Mouse (Mus musculus): ENCODE measurements around the gene Trap1a.
"Not testable (repeated sequence)": the region's sequence is repeated elsewhere in the genome, so short reads cannot be mapped to it uniquely, and the experiment has no call there.

Gene Trap1a

DNA sequence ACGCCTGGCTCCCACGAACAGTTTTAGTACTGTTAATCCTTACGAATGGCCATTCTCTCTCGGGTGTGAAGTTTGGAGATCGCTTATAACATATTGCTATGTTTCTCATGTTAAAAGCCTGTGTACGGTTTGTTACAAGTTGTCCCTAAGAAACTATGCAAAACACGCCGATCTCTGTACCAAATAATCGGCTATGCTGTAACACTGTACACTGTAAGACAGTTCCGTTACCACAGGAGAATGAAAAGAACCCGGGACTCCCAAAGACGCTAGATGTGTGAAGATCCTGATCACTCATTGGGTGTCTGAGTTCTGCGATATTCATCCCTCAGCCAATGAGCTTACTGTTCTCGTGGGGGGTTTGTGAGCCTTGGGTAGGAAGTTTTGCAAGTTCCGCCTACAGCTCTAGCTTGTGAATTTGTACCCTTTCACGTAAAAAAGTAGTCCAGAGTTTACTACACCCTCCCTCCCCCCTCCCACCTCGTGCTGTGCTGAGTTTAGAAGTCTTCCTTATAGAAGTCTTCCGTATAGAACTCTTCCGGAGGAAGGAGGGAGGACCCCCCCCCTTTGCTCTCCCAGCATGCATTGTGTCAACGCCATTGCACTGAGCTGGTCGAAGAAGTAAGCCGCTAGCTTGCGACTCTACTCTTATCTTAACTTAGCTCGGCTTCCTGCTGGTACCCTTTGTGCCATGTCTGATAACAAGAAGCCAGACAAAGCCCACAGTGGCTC is at the start of gene Trap1a:
Gene Trap1a, plus strand, starts transcription at position 421 of the 732 bp plus-strand sequence.
- DNase-seq (ENCODE audit: low spot score), result no peak

DNA sequence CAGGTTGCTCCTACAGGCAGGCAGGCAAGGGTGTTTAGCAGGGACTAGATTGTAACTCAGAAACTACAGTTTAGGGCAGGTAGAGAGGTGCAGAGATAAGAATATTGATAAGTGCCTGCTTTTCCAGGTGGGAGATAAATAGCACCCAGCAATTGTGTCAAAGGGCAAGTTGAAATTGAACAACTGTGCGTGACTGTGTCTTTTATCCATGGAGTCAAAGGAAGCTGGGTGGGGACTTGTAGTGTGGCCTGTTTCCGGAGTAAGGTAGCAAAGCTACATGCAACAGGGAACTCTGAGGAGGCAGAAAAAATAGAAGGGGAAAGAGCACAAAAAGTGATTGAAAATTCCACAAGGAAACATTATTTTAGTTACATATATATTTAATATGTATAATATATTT is 40.4 kb upstream of the Trap1a start:
- no peak for DNase-seq (ENCODE audit: low spot score)

DNA sequence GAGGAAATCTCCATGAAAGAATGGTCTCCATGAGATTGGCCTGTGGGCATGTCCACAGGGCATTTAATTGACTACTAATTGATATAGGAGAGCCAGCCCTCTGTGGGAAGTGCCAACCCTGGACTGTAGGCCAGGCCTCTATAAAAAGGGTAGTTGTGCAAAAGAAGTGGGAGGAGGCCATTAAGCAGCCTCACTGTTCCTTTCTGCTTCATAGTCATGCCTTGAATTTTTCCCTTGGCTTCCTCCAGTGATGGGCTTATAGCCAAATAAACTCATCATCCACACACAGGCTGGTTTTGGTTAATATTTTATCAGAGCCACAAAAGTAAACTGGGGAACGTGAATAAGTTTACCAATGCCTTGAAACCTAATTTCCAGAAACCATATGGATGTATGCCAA is 38.2 kb upstream of the Trap1a start:
- no peak for DNase-seq (ENCODE audit: low spot score)

DNA sequence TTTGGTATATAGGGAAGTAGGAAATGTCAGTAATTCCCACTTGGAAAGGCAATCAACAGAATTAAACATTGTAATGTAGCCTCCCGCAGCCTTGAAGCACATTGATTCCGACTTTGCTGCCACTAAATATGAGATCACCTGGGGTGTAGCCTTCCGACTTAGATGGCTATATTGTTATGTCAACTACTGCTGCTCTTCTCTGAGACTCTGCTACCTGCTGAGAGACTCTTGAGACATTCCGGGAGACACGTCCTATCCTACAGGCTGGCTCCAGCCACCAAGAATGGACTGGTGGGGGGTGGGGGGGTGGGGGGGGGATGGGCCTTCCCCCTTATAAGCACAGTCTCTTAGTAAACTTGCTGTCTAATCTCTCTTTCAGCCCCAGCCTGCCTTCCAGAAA is 16.1 kb upstream of the Trap1a start:
- not testable (repeated sequence) for DNase-seq (ENCODE audit: low spot score)

DNA sequence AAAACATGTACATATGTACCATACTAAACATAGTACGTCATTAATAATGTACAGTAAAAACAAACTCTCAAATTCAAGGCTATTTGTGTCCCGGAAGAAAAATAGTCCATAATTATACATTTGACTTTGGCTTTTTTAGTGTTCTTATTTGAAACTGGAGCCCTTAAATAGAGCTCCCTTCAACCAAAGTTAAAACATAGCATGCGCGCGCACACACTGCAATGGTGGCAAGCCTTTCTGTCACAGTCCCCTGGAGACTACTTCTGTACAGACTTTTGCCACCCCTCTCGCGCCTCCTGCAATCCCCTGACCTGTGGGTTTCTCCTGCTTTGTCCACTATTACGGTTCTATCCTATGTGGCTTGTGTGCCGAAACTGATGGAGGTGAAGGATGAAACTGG is 900 bp upstream of the Trap1a start:
- DNase-seq (ENCODE audit: low spot score), result no peak

DNA sequence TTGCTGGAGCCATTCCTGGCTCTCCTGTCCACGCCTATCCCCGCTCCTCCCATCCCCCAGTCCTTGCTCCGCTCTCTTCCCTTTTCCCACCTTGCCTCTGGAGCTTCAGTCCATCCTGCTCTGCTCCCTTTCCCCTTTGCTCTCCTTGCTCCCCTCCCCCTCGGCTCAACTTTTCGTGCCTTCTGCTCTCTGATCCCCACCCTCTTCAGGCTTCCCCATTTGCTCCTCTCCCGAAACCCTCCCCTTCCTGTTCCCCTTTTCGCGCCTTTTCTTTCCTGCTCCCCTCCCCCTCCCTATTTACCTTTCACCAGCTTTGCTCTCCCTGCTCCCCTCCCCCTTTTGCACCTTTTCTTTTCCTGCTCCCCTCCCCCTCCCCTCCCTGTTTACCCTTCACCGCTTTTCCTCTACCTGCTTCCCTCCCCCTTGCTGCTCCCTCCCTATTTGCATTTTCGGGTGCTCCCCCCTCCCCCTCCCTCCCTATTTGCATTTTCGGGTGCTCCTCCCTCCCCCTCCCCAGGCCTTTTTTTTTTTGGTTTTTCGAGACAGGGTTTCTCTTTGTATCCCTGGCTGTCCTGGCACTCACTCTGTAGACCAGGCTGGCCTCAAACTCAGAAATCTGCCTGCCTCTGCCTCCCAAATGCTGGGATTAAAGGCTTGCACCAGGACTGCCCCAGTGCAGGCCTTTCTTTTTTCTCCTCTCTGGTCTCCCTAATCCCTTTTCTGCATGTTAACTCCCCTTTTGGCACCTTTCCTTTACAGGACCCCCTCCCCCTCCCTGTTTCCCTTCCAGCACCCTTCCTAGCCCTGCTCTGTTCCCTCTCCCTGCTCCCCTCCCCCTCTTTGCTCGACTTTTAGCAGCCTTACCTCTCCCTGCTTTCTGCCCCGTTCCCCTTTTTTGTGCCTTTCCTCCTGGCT is 1.3 kb downstream of the Trap1a start:
- no peak for DNase-seq (ENCODE audit: low spot score)

DNA sequence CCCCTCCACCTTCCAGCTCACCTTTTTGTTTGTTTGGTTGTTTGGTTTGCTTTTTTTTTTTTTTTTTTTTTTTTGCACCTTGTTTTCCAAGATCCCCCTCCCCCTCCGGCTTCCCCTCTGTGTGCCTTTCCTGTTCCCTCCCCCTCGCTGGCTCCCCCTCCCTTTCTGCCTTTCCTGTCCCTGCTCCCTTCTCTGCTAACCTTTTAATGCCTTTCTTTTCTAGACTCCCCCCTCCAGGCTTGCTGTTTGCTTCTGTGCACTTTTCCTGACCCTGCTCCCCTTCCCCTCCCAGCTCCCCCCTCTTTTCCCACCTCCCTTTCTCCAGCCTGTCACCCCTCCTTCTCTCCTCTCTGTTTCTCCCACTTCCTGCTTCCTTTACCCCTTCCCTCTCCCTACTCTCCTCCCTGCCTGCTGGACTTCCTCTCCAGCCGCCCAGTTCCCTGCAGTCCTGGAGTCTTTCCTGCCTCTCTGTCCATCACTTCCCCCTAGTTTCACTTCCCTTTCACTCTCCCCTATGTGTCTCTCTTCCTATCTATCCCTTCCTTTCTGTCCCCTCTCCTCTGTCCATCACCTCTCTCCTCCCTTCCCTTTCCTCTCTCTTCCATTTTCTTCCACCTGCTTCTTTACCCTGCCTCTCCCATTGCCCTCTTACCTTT is 2.1 kb downstream of the Trap1a start:
- no peak for DNase-seq (ENCODE audit: low spot score)

DNA sequence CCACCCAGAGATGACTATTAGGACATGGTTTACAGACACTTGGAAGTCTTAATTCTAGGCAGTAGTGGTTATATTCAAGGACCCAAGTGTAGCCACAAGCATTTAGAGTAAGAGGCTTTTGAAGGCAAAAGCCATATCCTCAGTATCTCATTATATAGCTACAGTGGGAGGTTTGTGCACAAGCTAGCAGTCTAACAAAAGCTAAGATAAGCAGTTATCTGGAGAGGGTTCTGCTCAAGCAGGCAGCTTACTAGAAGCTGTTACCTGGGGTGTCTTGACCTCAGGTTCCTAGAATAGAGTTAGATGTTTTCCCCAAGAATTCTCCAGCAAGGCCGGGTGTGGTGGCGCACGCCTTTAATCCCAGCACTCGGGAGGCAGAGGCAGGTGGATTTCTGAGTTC is 6.1 kb downstream of the Trap1a start:
- DNase-seq (ENCODE audit: low spot score), result no peak

DNA sequence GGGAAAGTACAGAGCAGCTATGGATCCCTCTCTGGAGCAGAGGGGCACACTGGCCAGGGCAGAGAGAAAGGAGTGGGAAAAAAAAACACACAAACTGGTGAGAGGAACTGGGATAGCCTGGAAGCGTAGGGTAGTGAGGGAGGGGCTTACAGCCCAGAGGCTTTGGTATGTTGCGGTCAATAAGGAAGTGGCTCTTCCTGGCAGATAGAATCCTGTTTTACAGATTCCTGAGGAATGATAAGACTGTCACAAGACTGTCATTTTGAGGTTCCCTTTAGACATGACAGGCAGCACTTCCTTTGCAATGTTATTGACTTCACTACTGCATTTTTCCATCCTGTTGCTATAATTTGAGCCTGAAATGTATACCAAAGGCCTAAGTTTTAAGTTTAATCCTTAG is 7.7 kb downstream of the Trap1a start:
- DNase-seq (ENCODE audit: low spot score), result no peak

DNA sequence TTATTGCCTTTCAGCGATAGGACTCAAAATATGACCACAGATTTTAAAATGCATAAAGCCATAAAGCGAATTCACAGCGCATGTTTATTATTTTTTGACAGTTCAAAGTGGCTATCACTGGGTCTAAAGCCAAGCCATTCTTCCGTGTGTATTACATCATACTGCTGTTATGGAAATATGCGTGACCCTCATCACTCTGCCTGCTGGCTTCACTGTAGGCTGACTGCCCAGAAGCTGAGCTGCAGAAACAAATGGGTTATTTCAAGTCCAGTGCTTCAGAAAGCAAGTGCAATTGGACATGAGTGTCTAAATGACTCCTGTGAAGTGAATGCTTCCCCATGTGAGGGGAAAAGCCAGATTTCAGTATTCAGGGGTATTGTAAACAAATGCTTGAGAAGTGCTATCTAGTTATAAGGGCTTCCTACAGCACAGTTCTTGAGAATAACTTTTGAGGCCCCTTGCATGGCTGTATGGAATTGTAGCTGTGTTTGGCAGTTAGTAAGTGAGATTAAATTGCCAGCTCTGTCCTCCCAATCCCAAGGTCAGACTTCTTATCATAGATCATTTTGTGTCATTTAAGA is 18.8 kb downstream of the Trap1a start:
- peak; percentile 2 for DNase-seq (ENCODE audit: low spot score)

DNA sequence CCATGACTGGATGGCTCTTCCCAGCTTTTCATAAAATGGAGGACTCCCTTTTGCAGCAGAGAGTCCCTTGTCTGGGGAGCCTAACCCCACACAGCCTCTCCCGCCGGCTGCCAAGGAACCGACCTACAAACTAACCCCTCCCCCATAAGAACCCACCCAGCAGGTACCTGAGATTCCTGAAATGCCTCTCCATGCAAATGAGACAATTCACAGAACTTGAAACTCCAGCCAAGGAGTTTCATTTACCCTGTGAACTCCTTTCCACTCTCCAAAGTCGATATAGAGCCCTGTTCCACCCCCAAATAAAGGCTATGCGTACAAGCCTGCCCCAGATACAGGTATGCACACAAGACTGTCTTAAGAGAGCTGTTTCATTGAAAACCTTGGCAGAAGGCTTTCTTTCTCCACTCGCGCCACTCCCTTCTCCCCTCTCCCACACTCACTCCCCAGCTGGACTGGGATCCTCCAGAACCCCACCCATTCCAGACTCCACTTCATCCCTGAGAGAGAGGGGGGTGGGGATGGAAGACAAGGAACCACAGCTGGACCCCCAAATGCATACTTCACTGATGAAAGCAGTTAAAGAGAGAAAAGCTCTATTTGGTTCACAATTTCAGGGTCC is 24.3 kb downstream of the Trap1a start:
- DNase-seq (ENCODE audit: low spot score), result peak; percentile 23

DNA sequence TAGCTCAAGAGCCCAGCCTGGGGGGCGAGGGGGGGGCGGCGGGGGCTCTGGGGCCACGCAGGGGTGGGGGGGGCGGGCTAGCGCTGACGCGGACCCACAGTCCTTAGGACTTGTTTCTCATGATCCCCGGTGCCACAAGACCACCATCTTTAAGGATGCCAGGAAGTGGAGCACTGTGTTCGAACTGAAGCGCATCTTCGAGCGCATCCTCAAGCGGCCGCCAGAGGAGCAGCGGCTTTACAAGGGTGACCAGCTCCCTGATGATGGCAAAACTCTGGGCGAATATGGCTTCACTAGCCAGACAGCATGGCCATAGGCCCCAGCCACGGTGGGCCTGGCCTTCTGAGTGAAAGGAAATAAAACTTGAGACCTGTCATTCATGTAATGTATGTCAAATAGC is 24.9 kb downstream of the Trap1a start:
- DNase-seq (ENCODE audit: low spot score), result no peak

DNA sequence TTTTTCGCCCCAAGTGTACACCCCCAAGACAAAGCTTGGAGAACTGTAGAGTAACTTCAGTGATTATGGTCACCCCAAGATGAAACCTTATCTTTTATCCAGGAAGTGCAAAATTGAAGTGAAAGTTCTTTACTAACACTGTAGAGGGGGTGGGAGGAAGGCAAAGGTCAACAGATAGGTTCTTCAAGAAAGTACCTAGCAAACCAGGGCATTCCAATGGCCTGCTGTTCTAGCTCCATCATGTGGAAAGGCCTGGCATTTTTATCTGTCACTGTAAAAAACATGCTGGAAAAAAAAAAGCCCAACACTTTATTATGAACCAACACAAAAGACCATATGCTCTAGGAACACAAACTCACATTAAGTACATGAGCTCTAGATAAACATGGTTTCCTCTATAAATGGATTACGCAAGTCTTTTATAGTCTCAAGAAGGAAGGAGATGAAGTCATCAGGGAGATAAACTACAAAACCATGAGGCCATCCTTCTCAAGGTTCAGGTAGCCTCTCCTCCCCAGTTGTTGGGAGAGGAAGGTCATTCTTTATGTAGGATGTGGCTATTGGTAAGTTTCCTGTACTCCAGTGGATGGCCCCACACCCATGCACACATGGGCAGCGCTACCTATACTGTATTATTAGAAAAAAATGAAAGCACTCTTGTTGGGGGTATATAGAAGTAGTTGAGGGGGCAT is 33.5 kb downstream of the Trap1a start:
- no peak for DNase-seq (ENCODE audit: low spot score)

DNA sequence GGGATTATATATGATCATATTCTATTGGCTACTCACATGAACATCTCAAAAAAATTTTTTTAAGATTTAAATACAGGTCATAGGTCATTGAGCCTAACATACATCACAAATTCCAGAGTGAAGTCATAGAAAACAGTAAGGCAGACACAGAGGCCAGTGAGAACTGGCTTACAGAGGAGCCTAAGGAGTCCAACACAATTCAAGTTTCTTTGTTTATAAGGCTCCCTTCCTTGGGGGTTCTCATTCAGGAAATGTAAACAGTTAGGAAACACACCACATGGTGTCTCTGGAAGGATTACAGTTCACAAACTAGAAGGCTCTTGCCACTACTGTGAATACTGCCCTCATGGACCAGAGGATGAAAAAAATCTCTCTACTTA is 34.0 kb downstream of the Trap1a start:
- no peak for DNase-seq (ENCODE audit: low spot score)

DNA sequence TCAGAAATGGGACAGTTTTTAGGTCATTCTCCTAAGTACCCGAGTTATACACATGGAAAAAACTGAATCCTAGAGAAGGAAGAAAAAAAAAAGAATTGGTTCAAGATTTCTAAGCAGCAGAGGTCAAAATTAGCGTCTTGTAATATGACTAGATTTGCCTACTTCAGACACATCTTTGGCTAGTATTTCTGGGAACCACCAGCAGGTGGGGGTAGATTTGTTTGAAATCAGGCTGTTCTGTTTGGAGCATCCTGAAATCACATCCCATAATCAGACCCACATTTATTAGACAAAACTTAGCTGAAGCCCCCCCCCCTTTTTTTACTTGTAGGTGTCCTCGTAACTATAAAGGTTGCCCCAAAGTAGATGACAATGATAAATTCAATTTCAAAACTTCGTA is 35.6 kb downstream of the Trap1a start:
- no peak for DNase-seq (ENCODE audit: low spot score)

DNA sequence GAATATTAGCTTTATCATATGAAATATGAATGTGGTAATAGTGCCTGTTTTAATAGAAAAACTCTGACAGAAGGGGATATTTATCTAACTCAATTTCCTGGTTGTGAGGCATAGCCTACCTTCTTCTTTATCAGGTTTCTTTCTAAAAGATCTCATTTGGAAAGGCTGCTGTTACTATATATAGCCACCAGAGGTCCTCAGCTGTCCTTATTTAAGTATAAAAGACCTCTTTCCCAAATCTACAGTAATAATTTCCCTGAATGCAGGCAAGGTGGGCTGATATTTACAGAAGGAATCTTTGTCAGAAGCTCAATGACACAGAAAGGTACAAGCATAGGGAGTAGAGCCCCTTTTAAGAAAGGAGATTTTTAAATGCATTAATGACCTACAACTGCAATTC is 39.2 kb downstream of the Trap1a start:
- no peak for DNase-seq (ENCODE audit: low spot score)

Data from lung, postnatal 25 days (tissue).